Mouse (Mus musculus): ENCODE results near the gene Zfhx3. TPM values are rescaled to one million over a fixed set of nuclear protein-coding genes. Genes with fewer than 3 reads are reported as not detected.

Gene Zfhx3
- polyA plus RNA-seq, 1 experiment from 2014 or later: 13.9 TPM

DNA sequence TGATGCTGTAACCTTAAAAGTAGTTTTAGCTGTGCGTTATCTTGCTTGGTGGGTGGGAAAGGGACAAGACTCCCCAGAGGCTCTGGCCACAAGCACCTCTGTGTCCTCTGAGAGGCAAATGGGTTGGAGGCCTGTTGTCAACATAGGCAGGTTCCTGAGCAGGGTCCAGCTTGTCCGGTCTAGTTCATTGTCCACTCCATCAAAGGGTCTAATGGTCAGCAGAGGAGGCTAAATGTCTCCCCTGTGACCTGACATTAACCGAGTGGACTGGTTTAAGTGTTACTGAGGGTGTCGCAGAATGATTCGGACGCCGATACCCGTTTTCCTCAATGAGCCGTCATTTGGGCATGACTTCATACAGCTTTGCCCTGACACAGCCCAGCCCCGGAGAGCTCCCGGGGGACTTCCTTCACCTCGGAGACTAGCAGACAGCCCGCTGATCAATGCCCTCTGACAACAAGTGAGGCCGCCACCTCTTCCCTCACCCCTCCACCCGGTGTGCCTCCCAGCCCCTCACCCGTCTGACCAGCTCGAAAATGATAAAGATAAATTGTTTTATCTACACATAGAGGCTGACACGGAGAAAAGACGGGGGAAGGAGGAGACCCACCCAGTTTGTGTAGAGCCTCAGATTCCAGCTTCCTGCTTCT, 298.7 kb downstream of the Zfhx3 start:
- peaks cover 9% of the 10 kb centered on the region for H3K27me3 ChIP-seq
- 0 out of 2 replicates have a peak, but pooled peaks cover 14% of the 10 kb centered on the region for H3K4me1 ChIP-seq
- no peak for ATAC-seq (ENCODE audit: insufficient number of reproducible peaks, low FRiP score, low TSS enrichment, low read depth)
- 0 out of 2 replicates have a peak overlapping the region, but pooled peaks have one; percentile 7 for H3K27ac ChIP-seq (replicated peaks)
- 31% methylated on average over 19 of the region's 19 CpGs for WGBS
- H3K9ac ChIP-seq: no peak overlapping the region
- H3K4me2 ChIP-seq (replicated peaks): peak overlapping the region; percentile 36
- no peaks in the 10 kb centered on the region for H3K9me3 ChIP-seq (replicated peaks)
- no peak overlapping the region for H3K4me3 ChIP-seq (replicated peaks)
- H3K36me3 ChIP-seq: no peaks in the 10 kb centered on the region

DNA sequence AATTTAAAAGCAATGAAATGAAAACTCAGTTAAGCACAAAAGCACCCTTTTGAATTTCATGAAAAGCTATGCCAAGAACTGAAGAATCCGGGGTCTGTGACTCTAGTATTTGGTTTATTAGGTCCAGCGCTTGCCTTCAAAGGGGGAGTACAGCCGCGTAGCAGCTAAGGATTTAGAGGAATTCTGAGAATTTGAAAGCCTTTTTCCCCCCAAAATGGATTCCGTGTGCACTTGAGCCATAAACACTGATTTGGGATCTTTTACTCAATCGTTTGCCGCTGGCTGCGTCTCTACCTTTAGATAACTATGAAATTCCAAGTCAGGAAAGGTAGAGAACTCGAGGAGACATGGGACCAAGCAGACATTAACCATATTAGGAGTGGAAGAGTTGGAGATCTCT, 300.8 kb downstream of the Zfhx3 start:
- Histone ChIP-seq H3K4me2 (replicated peaks) (no peak overlapping the region), H3K27me3 (peaks cover 9% of the 10 kb centered on the region), H3K4me3 (replicated peaks) (no peak overlapping the region), H3K36me3 (no peaks in the 10 kb centered on the region), H3K9ac (no peak overlapping the region), H3K27ac (replicated peaks) (no peak overlapping the region), H3K9me3 (replicated peaks) (no peaks in the 10 kb centered on the region), H3K4me1 (0 out of 2 replicates have a peak, but pooled peaks cover 18% of the 10 kb centered on the region)
- WGBS: 24% methylated on average over 9 of the region's 9 CpGs
- ATAC-seq (ENCODE audit: insufficient number of reproducible peaks, low FRiP score, low TSS enrichment, low read depth): no peak

DNA sequence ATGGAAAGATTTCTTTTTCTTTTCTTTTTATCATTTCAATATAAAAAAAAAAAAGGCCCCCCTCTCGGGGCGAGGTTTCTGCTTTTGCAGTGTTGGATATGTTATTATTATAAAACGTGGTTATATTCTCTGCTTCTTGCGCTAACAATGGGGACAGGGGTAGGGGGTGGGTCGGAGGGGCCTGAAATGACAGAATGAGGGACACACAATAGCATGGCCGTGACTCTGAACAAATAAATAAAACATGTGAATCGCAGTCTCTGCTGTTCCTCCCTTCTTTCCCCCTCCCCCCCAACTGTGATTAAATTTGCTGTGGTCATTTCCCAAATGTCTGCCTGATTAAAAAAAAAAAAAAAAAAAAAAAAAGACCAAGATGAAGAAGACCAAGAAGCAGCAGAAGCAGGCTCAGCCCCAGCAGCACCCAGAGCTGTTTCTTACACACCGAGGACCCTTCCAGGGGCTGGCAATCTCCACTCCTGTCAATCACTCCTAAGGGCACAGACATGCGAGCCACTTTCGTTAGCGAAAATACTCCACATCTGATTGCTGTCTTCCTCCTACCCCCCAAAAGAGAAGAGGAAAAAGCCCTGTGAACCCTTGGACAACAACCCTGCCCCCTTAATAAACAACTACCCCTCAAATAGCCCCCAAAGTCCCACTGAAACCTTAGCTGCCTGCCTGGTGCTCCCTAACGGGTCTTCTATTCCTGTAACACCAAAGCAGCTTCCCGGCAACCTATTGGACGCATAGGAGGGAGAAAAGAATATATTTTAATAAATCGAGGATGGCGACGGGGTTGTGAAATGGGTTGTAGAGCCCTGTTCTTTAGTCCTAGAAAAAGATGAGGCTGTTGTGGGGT, 302.4 kb downstream of the Zfhx3 start:
- no peak overlapping the region for H3K9ac ChIP-seq
- no peaks in the 10 kb centered on the region for H3K9me3 ChIP-seq (replicated peaks)
- no peak for ATAC-seq (ENCODE audit: insufficient number of reproducible peaks, low FRiP score, low TSS enrichment, low read depth)
- WGBS: 48% methylated on average over 17 of the region's 17 CpGs
- no peaks in the 10 kb centered on the region for H3K36me3 ChIP-seq
- no peak overlapping the region for H3K27ac ChIP-seq (replicated peaks)
- H3K4me1 ChIP-seq: 0 out of 2 replicates have a peak, but pooled peaks cover 16% of the 10 kb centered on the region
- 0 out of 2 replicates have a peak overlapping the region, but pooled peaks have one; percentile 15 for H3K4me2 ChIP-seq (replicated peaks)
- H3K4me3 ChIP-seq (replicated peaks): 0 out of 2 replicates have a peak overlapping the region, but pooled peaks have one; percentile 1
- H3K27me3 ChIP-seq: peaks cover 9% of the 10 kb centered on the region

DNA sequence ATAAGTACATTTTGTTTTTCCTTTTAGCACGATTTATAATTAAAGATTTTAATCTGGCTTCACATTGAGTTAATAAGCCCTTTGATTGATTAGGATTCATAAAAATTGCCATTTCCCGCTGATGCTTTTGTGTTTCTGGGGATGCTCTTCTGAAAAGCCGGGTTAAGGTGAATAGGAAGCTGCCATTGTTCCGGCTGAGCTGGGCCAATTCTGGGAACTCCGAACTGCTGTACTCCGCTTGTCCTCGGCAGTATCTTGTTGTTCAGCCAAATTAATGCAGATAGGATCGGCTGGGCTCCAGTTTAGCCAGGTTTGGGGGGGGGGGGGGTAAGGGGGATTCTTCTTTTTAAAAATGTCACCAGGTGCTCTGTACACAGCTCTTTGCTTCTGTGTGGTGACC, 303.1 kb downstream of the Zfhx3 start:
- no peaks in the 10 kb centered on the region for H3K9me3 ChIP-seq (replicated peaks)
- no peak overlapping the region for H3K4me3 ChIP-seq (replicated peaks)
- H3K4me2 ChIP-seq (replicated peaks): no peak overlapping the region
- H3K36me3 ChIP-seq: no peaks in the 10 kb centered on the region
- ATAC-seq (ENCODE audit: insufficient number of reproducible peaks, low FRiP score, low TSS enrichment, low read depth): no peak
- H3K27me3 ChIP-seq: peaks cover 9% of the 10 kb centered on the region
- H3K27ac ChIP-seq (replicated peaks): no peak overlapping the region
- WGBS: 51% methylated on average over 8 of the region's 8 CpGs
- H3K9ac ChIP-seq: no peak overlapping the region
- 0 out of 2 replicates have a peak, but pooled peaks cover 15% of the 10 kb centered on the region for H3K4me1 ChIP-seq

DNA sequence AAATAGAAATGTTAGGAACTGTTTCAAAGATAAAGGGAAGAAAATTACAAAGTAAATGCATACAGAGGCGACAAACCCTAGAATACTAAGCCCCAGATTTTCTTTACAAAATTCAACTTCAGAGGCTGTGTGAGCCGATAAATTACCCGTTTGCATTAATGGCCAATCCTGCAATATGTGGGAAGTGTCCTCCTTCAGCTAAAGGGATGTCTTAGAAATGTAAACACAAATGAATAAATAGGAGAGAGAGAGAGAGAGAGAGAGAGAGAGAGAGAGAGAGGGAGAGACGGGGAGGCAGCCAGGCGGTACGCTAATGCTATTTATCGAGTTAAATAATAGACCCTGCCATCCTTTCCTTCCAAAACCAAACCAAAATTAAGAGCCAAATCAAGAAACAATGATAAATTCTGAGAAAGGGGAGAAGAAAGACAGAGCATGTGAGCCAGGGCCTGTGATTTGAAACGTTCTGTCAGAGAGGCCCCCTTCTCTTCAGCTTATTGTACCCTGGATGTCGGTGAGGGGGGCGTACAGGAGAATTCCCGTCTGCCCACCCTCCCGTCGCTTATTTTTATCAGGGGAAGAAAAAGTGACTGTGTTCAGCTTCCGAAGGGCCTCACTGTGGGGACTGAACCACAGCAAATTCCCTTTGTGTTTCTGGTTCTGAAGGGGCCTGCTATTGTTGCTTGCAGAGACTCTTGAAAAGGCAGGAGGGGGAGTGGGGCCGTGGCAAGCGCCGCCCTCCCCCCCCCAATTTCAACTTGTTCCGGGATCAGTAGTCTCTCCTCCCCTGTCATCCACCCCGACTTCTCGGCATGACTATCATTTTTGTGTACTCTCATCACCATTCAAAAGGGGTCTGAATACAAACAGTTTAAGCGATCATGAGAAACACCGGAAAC, 303.8 kb downstream of the Zfhx3 start:
- Histone ChIP-seq H3K4me3 (replicated peaks) (no peak overlapping the region), H3K27ac (replicated peaks) (no peak overlapping the region), H3K9ac (no peak overlapping the region), H3K36me3 (no peaks in the 10 kb centered on the region), H3K4me2 (replicated peaks) (no peak overlapping the region), H3K27me3 (peaks cover 4% of the 10 kb centered on the region; the same call in 1 of the 2 replicates), H3K9me3 (replicated peaks) (no peaks in the 10 kb centered on the region), H3K4me1 (0 out of 2 replicates have a peak, but pooled peaks cover 12% of the 10 kb centered on the region)
- no peak for ATAC-seq (ENCODE audit: insufficient number of reproducible peaks, low FRiP score, low TSS enrichment, low read depth)
- WGBS: 47% methylated on average over 22 of the region's 22 CpGs

DNA sequence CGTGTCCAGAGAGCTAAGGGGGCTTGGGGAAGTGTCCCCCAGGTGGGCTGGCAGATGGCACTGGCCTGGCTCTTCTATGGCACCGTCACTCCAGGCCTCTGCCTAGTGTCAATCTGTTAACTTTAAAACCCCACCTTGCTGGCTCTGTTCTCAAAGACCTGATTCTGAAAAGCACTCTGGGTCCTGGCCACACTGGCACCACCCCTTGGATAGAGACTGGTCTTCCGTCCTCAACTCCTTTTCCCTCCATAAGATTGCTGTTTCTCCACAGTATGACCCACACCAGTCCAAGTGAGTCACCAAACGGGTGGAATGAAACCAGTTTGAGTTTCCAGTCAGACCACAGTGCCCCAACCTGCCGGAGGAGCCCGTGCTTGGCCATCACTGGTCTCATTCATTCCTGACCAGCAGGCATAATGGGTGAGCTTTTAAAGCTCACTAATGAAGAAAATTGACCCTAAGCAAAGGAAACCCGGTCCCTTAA, 304.5 kb downstream of the Zfhx3 start:
- no peaks in the 10 kb centered on the region for H3K36me3 ChIP-seq
- peaks cover 4% of the 10 kb centered on the region; the same call in 1 of the 2 replicates for H3K27me3 ChIP-seq
- ATAC-seq (ENCODE audit: insufficient number of reproducible peaks, low FRiP score, low TSS enrichment, low read depth): no peak
- H3K4me1 ChIP-seq: 0 out of 2 replicates have a peak, but pooled peaks cover 9% of the 10 kb centered on the region
- no peak overlapping the region for H3K9ac ChIP-seq
- H3K4me2 ChIP-seq (replicated peaks): no peak overlapping the region
- no peak overlapping the region for H3K4me3 ChIP-seq (replicated peaks)
- no peaks in the 10 kb centered on the region for H3K9me3 ChIP-seq (replicated peaks)
- H3K27ac ChIP-seq (replicated peaks): no peak overlapping the region
- WGBS: 57% methylated on average over 7 of the region's 7 CpGs

DNA sequence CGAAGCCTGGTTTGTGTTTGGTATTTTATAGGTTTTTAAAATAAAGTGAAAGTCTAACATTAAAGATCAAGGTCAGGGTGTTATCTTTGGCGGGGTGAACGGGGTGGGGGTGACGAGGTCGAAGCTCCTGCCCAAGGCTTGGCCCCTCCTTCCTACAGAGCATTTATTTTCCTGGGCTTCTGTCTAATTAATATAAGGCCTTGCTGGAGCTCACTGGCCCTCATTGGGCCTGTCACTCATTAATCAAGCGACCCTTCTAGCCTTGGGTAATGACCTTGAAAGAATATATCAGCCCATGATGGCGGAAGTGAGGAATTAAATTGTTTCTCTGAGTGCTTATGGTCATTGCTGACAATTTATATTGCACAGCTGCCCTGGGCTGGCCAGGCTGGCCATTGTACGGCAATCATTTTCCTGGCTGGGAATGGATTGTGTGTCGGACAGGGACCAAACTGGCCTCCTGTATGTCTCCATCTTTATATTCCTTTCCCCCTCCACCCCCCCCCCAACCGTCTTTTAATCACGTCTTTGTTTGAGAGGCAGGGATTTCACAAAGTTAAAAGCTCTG, 322.2 kb downstream of the Zfhx3 start:
- WGBS: 59% methylated on average over 11 of the region's 11 CpGs
- Histone ChIP-seq H3K4me2 (replicated peaks) (no peak overlapping the region), H3K4me1 (no peaks in the 10 kb centered on the region), H3K9me3 (replicated peaks) (no peaks in the 10 kb centered on the region), H3K27ac (replicated peaks) (no peak overlapping the region), H3K9ac (no peak overlapping the region), H3K27me3 (no peaks in the 10 kb centered on the region), H3K36me3 (no peaks in the 10 kb centered on the region), H3K4me3 (replicated peaks) (no peak overlapping the region)
- ATAC-seq (ENCODE audit: insufficient number of reproducible peaks, low FRiP score, low TSS enrichment, low read depth): no peak

DNA sequence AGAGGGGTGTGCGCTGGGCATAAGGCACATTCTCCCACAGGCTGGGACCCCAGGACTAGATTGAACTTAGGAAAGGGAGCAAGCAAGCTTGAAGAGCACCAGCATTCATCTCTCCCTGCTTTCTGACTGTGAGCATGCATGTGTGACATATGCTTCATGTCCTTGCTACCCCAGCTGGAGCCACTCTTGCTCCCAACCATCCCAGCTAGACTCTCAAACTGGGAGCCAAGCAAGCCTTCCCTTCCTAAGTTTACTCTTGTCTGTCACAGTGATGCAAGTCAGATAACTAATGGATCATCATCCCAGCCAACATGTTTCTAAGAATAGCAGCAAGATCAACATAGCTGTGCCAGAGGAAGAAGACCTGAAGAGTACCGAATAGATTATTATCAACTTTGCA, 335.5 kb downstream of the Zfhx3 start:
- Histone ChIP-seq H3K27ac (replicated peaks) (no peak overlapping the region), H3K4me1 (no peaks in the 10 kb centered on the region), H3K4me3 (replicated peaks) (no peak overlapping the region), H3K36me3 (no peaks in the 10 kb centered on the region), H3K9ac (no peak overlapping the region), H3K27me3 (no peaks in the 10 kb centered on the region), H3K9me3 (replicated peaks) (no peaks in the 10 kb centered on the region), H3K4me2 (replicated peaks) (no peak overlapping the region)
- 93% methylated on average over 2 of the region's 2 CpGs for WGBS
- ATAC-seq (ENCODE audit: insufficient number of reproducible peaks, low FRiP score, low TSS enrichment, low read depth): no peak

DNA sequence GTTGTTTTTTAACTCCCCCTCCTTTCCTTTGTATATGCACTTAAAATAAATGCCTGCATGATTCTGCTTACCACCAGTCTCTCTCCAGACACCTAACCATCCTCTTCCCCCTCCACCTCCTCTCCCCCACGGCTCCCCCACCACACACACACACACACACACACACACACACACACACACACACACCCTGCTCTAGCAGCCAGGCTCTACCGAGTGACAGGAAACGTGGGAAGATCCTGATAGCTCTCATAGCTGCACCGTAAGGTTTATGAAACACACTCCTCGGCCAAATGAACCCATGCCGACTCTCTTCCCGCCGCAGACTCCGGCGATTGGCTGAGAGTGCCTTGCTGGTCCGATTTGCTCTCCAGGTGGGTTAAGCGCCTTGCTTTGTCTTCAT, 339.5 kb downstream of the Zfhx3 start:
- Histone ChIP-seq H3K4me3 (replicated peaks) (no peak overlapping the region), H3K27me3 (no peaks in the 10 kb centered on the region), H3K9me3 (replicated peaks) (no peaks in the 10 kb centered on the region), H3K4me2 (replicated peaks) (no peak overlapping the region), H3K4me1 (0 out of 2 replicates have a peak, but pooled peaks cover 3% of the 10 kb centered on the region), H3K9ac (no peak overlapping the region), H3K27ac (replicated peaks) (no peak overlapping the region), H3K36me3 (no peaks in the 10 kb centered on the region)
- WGBS: 74% methylated on average over 12 of the region's 12 CpGs
- ATAC-seq (ENCODE audit: insufficient number of reproducible peaks, low FRiP score, low TSS enrichment, low read depth): no peak

DNA sequence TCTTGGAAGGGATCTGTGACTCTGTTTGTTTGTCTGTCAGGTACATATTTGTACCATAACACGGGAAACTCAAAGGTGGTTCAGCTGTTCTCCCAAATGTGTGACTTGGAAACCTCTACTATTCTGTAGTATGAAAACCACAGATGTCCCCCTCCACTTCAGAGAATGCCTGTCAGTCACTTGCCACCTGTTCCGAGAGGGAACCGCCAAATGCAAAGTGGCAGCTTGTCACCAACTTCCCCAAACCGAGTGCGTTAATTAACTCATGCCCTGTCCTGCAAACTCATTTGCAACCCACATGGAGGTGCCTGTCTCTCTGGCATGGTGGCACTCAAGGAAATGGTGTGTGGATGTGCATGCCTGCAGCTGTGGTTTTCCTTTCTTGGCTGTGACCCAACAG, 343.7 kb downstream of the Zfhx3 start:
- Histone ChIP-seq H3K9ac (no peak overlapping the region), H3K36me3 (no peaks in the 10 kb centered on the region), H3K27ac (replicated peaks) (no peak overlapping the region), H3K4me1 (0 out of 2 replicates have a peak, but pooled peaks cover 3% of the 10 kb centered on the region), H3K9me3 (replicated peaks) (no peaks in the 10 kb centered on the region), H3K4me2 (replicated peaks) (no peak overlapping the region), H3K27me3 (no peaks in the 10 kb centered on the region), H3K4me3 (replicated peaks) (no peak overlapping the region)
- WGBS: 46% methylated on average over 5 of the region's 5 CpGs
- no peak for ATAC-seq (ENCODE audit: insufficient number of reproducible peaks, low FRiP score, low TSS enrichment, low read depth)
